Mouse (Mus musculus) kidney, adult 10 weeks (tissue): ENCODE results near the gene Cacybp. TPM values are rescaled to one million over a fixed set of nuclear protein-coding genes. Genes with fewer than 3 reads are reported as not detected.

ENCODE experiments used
- polyA plus RNA-seq: library from polyadenylated mRNA; stranded (reverse); fragments of 350-450 nt; fragmentation: Illumina TruSeq; extraction: RNeasy Lipid Tissue Mini Kit (QIAGEN cat#74804); gene quantifications from one replicate; pipeline ENCODE4 v1.2.3, GENCODE M21; 2014; ENCODE audit warnings: low read depth, low replicate concordance

The Cacybp gene
- polyA plus RNA-seq, result 186 TPM

GRCm38 (mm10) chr1:160212703-160213669 is at the start of gene Cacybp:
Gene Cacybp, minus strand, starts transcription at chr1:160212875.

GRCm38 (mm10) chr1:160194529-160195336 is 17.9 kb downstream of the Cacybp start, which contains the start of gene Mrps14:
Gene Mrps14, plus strand, starts transcription at chr1:160195215.

GRCm38 (mm10) chr1:160153480-160153879 is 59.2 kb downstream of the Cacybp start, which contains the start of gene Tnn:
Gene Tnn, minus strand, starts transcription at chr1:160153580.

Other genes with a start within 250 kb of the Cacybp start
- gene 4930523C07Rik, start 168.5 kb downstream of the Cacybp start, polyA plus RNA-seq, result 11.8 TPM
- 4.2 TPM for gene Tnn, start 59.3 kb downstream of the Cacybp start, polyA plus RNA-seq
- 64.9 TPM for gene Mrps14, start 17.7 kb downstream of the Cacybp start, polyA plus RNA-seq